In the genomic region with DNA sequence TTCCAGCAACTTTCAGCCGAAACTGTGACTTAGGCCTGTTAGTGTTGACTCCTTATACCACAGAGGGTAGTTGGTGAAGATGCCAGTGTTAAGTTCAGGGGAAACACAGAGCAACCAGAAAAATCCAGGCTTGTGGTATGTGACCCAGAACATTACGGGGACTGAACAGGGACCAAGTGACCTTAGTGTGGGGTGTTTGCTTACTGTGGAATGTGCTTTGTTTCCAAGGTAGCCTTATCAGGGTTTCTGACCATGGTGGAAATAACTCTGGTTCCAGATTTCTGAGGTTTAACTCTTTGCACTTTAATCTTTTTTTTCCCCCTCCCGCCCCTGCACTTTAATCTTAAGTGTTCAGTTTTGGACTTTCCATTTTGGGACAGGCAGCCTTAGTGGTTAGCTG, we compare ENCODE assay signal across 13 mouse cellular contexts. TPM values are rescaled to one million over a fixed set of nuclear protein-coding genes. Genes with fewer than 3 reads are reported as not detected.
A peak's percentile ranks its signal among the peaks of the same experiment; 100 is the strongest.
DNase-seq lines count a peak whose midpoint lies in the region; ATAC-seq and TF ChIP-seq lines count a peak whose summit lies in the region.
"Had no signal": no experiment of that assay in that cellular context is flagged by ENCODE, and none has a peak within 500 bp of the region (broad histone marks: within the 10 kb centered on the region; RNA-seq: fewer than 3 reads in every experiment).

No protein-coding gene starts in this region.

- TF ChIP-seq EP300 in stomach, postnatal 0 days (optimal IDR thresholded peaks at IDR 0.05), result no peak

- DNase-seq in heart, postnatal 14 days, result no peak
- no peak for DNase-seq in lung, postnatal 10 days
- no peak for DNase-seq in liver, embryonic 13.5 days
- DNase-seq in stomach, postnatal 0 days (ENCODE audit: low spot score), result no peak
- DNase-seq in adipocyte (ENCODE audit: low spot score), result no peak
- DNase-seq in right cerebral cortex, postnatal 4 days, result no peak
- DNase-seq: cerebellum, adult 2 months; embryo, embryonic 11 days; layer of hippocampus, postnatal 36 days had no signal

- H3K4me1 ChIP-seq in heart, embryonic 16.5 days (ENCODE audit: control insufficient read depth, insufficient read depth, low read length), result peaks cover 23% of the 10 kb centered on the region
- H3K4me1 ChIP-seq in lung, embryonic 15.5 days, result peaks cover 14% of the 10 kb centered on the region
- H3K4me1 ChIP-seq in liver, embryonic 13.5 days (replicated peaks), result peaks cover 79% of the 10 kb centered on the region
- H3K4me1 ChIP-seq in stomach, postnatal 0 days (replicated peaks; ENCODE audit: control insufficient read depth, insufficient read depth), result no peaks in the 10 kb centered on the region

- H3K4me3 ChIP-seq in heart, embryonic 16.5 days (ENCODE audit: low read length), result no peak overlapping the region
- no peak overlapping the region for H3K4me3 ChIP-seq in lung, embryonic 15.5 days
- no peak overlapping the region for H3K4me3 ChIP-seq in liver, embryonic 13.5 days (replicated peaks)
- no peak overlapping the region for H3K4me3 ChIP-seq in stomach, postnatal 0 days (ENCODE audit: low read depth, low read length)
- H3K4me3 ChIP-seq: limb, embryonic 10.5 days had no signal

- WGBS in heart, embryonic 16.5 days, result 36% methylated on average over 3 of the region's 3 CpGs
- WGBS in lung, embryonic 15.5 days, result 52% methylated on average over 3 of the region's 3 CpGs
- 82% methylated on average over 3 of the region's 3 CpGs for WGBS in liver, embryonic 13.5 days (ENCODE audit: insufficient replicate concordance)
- 71% methylated on average over 3 of the region's 3 CpGs for WGBS in stomach, postnatal 0 days

- peak overlapping the region; percentile 49 for H3K4me2 ChIP-seq in heart, embryonic 16.5 days (ENCODE audit: low read depth, low read length)
- no peak overlapping the region for H3K4me2 ChIP-seq in lung, embryonic 15.5 days
- H3K4me2 ChIP-seq in liver, embryonic 13.5 days, result no peak overlapping the region
- H3K4me2 ChIP-seq in stomach, postnatal 0 days (replicated peaks; ENCODE audit: low read depth), result no peak overlapping the region

- peak overlapping the region; percentile 70 for H3K27ac ChIP-seq in heart, embryonic 16.5 days (ENCODE audit: low read length)
- peak overlapping the region; percentile 61 for H3K27ac ChIP-seq in lung, embryonic 15.5 days
- peak overlapping the region; percentile 54; the same call in 1 of the 2 replicates for H3K27ac ChIP-seq in liver, embryonic 13.5 days
- H3K27ac ChIP-seq in stomach, postnatal 0 days (replicated peaks), result no peak overlapping the region
- H3K27ac ChIP-seq: limb, embryonic 10.5 days had no signal

- no peaks in the 10 kb centered on the region for H3K9me3 ChIP-seq in heart, embryonic 16.5 days (replicated peaks; ENCODE audit: control insufficient read depth, low read length)
- H3K9me3 ChIP-seq in lung, embryonic 15.5 days, result no peaks in the 10 kb centered on the region
- H3K9me3 ChIP-seq in liver, embryonic 13.5 days (replicated peaks), result no peaks in the 10 kb centered on the region
- no peaks in the 10 kb centered on the region for H3K9me3 ChIP-seq in stomach, postnatal 0 days (ENCODE audit: control insufficient read depth, low read length)
- H3K9me3 ChIP-seq: limb, embryonic 10.5 days had no signal

- peaks cover 21% of the 10 kb centered on the region for H3K36me3 ChIP-seq in heart, embryonic 16.5 days (ENCODE audit: control insufficient read depth, insufficient read depth)
- peaks cover 29% of the 10 kb centered on the region for H3K36me3 ChIP-seq in lung, embryonic 15.5 days
- H3K36me3 ChIP-seq in liver, embryonic 13.5 days, result peaks cover 76% of the 10 kb centered on the region
- 0 out of 2 replicates have a peak, but pooled peaks cover 6% of the 10 kb centered on the region for H3K36me3 ChIP-seq in stomach, postnatal 0 days (ENCODE audit: control insufficient read depth, insufficient read depth, low read length)

- intact Hi-C loops in heart, postnatal 14 days (cut with DNase I), result no loop called here

- H3K9ac ChIP-seq in heart, embryonic 16.5 days (ENCODE audit: low read length), result no peak overlapping the region
- H3K9ac ChIP-seq in lung, embryonic 15.5 days, result no peak overlapping the region
- no peak overlapping the region for H3K9ac ChIP-seq in liver, embryonic 13.5 days
- no peak overlapping the region for H3K9ac ChIP-seq in stomach, postnatal 0 days (ENCODE audit: low read length)

- H3K27me3 ChIP-seq in heart, embryonic 16.5 days (ENCODE audit: control insufficient read depth, insufficient read depth, low read length), result no peaks in the 10 kb centered on the region
- H3K27me3 ChIP-seq in lung, embryonic 15.5 days, result no peaks in the 10 kb centered on the region
- no peaks in the 10 kb centered on the region for H3K27me3 ChIP-seq in liver, embryonic 13.5 days
- H3K27me3 ChIP-seq in stomach, postnatal 0 days (ENCODE audit: control insufficient read depth, insufficient read depth, low read length), result no peaks in the 10 kb centered on the region

- no peak for ATAC-seq in heart, embryonic 16.5 days (replicated peaks; ENCODE audit: extremely low read depth, insufficient read depth, low FRiP score)
- ATAC-seq in lung, embryonic 15.5 days (ENCODE audit: borderline replicate concordance, extremely low read depth, low FRiP score, low TSS enrichment), result no peak
- ATAC-seq in liver, embryonic 13.5 days (ENCODE audit: low read depth), result no peak
- peak; percentile 57; the same call in 1 of the 2 replicates for ATAC-seq in stomach, postnatal 0 days (ENCODE audit: low FRiP score, low TSS enrichment)
- ATAC-seq: activated CD4-positive, CD25-positive, alpha-beta regulatory T cell, adult 4 months had no signal

- no peak for TF ChIP-seq CTCF in stomach, postnatal 0 days (IDR thresholded peaks at IDR 0.05; ENCODE audit: low read depth)

RNA-seq across cellular contexts. Expression of gene Zbed4, which starts 6.6 kb away (rescaled TPM):
- polyA plus RNA-seq in heart, embryonic 16.5 days (2015; fragmentation: Nextera tagmentation; extraction: Ambion mirVana), result 13.4 and 14.1 TPM in 2 replicates
- 10 to 100 TPM in 1 of 2 experiments, 1 to 10 TPM in 1; 8.9 to 12.4 TPM for total RNA-seq in heart, postnatal 14 days (2021)
- polyA plus RNA-seq in lung, embryonic 15.5 days (2015; fragmentation: Nextera tagmentation; extraction: Ambion mirVana), result 15.5 and 15.7 TPM in 2 replicates
- polyA plus RNA-seq in liver, embryonic 13.5 days (2015; fragmentation: Nextera tagmentation; extraction: Ambion mirVana), result 10.5 and 13.3 TPM in 2 replicates
- 3.7 and 3.9 TPM in 2 replicates for polyA plus RNA-seq in stomach, postnatal 0 days (2015; fragmentation: Nextera tagmentation; extraction: Ambion mirVana)

RNA-seq across cellular contexts. Expression of gene Brd1, which starts 24.0 kb away (rescaled TPM):
- 12.0 and 12.3 TPM in 2 replicates for polyA plus RNA-seq in heart, embryonic 16.5 days (2015; fragmentation: Nextera tagmentation; extraction: Ambion mirVana)
- 10 to 100 TPM; 35.1 to 35.8 TPM for total RNA-seq in heart, postnatal 14 days (2021)
- 17.5 and 19.9 TPM in 2 replicates for polyA plus RNA-seq in lung, embryonic 15.5 days (2015; fragmentation: Nextera tagmentation; extraction: Ambion mirVana)
- 5.5 and 6.0 TPM in 2 replicates for polyA plus RNA-seq in liver, embryonic 13.5 days (2015; fragmentation: Nextera tagmentation; extraction: Ambion mirVana)
- 10.4 and 10.8 TPM in 2 replicates for polyA plus RNA-seq in stomach, postnatal 0 days (2015; fragmentation: Nextera tagmentation; extraction: Ambion mirVana)
